Mouse (Mus musculus): ENCODE measurements around the gene Ric8a. TPM values are rescaled to one million over a fixed set of nuclear protein-coding genes. Genes with fewer than 3 reads are reported as not detected.

Gene Ric8a
- polyA plus RNA-seq, 1 experiment = 71.1 TPM

DNA sequence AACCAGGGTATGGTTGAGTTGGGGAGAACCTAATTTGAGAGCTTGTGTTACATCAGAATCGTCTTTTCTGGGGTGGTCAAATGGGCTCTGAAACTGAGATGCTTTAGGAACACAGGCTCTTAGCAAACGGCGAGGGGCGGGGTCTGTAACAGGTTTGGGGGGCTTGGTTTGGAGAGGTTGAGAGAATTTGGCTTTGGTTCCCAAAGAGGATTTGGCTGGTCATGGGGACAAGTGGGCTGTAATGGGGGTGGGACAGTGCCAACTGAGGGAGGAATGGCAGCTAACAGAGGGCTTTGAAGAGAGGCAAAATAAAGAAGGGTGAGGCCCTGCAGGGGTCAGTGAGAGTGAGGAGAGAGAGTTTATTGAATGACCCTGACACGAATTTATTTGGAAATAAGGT, 17.2 kb upstream of the Ric8a start:
- TF ChIP-seq POLR2A (IDR thresholded peaks at IDR 0.05; ENCODE audit: borderline replicate concordance, insufficient read depth, low read length) (no peak), CTCF (IDR thresholded peaks at IDR 0.05; ENCODE audit: borderline replicate concordance, insufficient read depth, low read depth, low read length) (no peak)
- DNase-seq = no peak
- Histone ChIP-seq H3K27me3 (ENCODE audit: control insufficient read depth, insufficient read depth, low read length) (no peaks in the 10 kb centered on the region), H3K4me3 (replicated peaks; ENCODE audit: insufficient read depth, low read depth, low read length) (no peak overlapping the region), H3K4me1 (ENCODE audit: control insufficient read depth, insufficient read depth, low read length) (no peaks in the 10 kb centered on the region), H3K27ac (ENCODE audit: insufficient read depth, low read length) (no peak overlapping the region)
- 54% methylated on average over 5 of the region's 5 CpGs for WGBS

DNA sequence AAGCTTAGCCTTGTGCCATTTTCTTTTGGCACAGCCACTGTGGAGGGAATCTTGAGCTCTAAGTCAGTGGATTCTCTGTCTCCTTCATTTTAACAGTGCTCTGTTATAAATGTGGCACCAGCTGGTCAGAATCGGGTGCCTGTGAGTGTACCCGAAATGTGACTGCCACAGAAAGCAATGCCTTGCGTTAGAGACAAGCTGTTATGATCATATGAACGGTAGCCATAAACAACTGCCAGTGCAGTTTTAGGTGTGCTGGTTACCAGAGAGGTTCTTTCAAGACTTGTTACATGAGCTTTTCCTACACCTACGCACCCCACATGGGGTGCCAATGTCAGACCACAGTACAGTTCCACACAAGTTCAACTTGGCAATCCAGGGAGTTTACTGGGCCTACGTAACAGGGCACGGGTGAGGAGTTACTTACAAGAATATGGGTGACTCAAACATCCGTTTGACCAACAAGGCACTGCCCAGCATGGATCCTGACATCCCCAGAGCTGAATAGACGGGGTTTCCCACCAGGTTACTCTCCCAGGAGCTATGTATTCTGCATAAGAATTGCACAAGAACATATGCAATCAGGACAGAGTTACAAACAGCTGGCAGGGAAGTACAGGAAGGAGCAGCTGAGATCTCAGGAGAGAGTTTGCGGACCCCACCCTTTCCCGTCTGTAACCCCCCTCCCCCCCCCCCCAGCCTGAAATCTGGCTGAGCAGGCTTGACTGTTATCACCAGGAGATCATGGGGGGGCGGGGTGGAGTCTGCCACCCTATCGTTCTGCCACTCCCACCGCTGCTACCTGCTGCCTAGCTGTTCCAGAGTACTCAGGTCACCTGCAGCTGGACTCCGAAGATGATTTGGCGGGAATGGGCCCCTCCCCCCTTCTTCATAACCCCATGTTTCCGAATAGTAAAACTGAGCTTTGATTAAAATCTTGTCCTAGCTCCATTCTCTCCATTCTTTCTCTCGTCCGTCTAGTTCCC, 15.7 kb upstream of the Ric8a start:
- Histone ChIP-seq H3K27me3 (ENCODE audit: control insufficient read depth, insufficient read depth, low read length) (no peaks in the 10 kb centered on the region), H3K27ac (ENCODE audit: insufficient read depth, low read length) (no peak overlapping the region), H3K4me3 (replicated peaks; ENCODE audit: insufficient read depth, low read depth, low read length) (no peak overlapping the region), H3K4me1 (ENCODE audit: control insufficient read depth, insufficient read depth, low read length) (no peaks in the 10 kb centered on the region)
- TF ChIP-seq POLR2A (IDR thresholded peaks at IDR 0.05; ENCODE audit: borderline replicate concordance, insufficient read depth, low read length) = no peak
- no peak for TF ChIP-seq CTCF (IDR thresholded peaks at IDR 0.05; ENCODE audit: borderline replicate concordance, insufficient read depth, low read depth, low read length)
- DNase-seq = no peak
- 40% methylated on average over 19 of the region's 19 CpGs for WGBS

DNA sequence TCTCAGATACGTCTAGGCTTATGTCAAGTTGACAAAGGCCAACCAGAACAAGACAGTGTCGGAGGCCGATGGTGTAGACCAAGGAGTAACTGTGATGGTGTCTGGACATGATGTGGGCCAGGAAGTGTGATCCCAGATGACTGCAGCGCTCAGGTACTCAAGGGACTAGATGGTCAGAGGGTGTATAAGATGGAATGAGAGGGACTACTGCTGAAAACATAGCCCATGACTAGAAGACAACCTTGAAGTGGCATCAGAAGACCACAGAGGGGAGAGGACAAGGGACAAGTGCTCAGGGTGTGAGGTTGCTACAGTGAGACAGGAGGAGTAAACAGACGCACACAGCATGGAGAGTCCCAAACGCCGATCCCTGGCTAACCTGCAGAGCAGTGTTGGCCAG, 13.0 kb upstream of the Ric8a start:
- TF ChIP-seq POLR2A (IDR thresholded peaks at IDR 0.05; ENCODE audit: borderline replicate concordance, insufficient read depth, low read length) = no peak
- no peak for TF ChIP-seq CTCF (IDR thresholded peaks at IDR 0.05; ENCODE audit: borderline replicate concordance, insufficient read depth, low read depth, low read length)
- no peaks in the 10 kb centered on the region for H3K4me1 ChIP-seq (ENCODE audit: control insufficient read depth, insufficient read depth, low read length)
- H3K4me3 ChIP-seq (replicated peaks; ENCODE audit: insufficient read depth, low read depth, low read length) = no peak overlapping the region
- H3K27ac ChIP-seq (ENCODE audit: insufficient read depth, low read length) = no peak overlapping the region
- no peaks in the 10 kb centered on the region for H3K27me3 ChIP-seq (ENCODE audit: control insufficient read depth, insufficient read depth, low read length)
- no peak for DNase-seq
- WGBS = 74% methylated on average over 7 of the region's 7 CpGs

DNA sequence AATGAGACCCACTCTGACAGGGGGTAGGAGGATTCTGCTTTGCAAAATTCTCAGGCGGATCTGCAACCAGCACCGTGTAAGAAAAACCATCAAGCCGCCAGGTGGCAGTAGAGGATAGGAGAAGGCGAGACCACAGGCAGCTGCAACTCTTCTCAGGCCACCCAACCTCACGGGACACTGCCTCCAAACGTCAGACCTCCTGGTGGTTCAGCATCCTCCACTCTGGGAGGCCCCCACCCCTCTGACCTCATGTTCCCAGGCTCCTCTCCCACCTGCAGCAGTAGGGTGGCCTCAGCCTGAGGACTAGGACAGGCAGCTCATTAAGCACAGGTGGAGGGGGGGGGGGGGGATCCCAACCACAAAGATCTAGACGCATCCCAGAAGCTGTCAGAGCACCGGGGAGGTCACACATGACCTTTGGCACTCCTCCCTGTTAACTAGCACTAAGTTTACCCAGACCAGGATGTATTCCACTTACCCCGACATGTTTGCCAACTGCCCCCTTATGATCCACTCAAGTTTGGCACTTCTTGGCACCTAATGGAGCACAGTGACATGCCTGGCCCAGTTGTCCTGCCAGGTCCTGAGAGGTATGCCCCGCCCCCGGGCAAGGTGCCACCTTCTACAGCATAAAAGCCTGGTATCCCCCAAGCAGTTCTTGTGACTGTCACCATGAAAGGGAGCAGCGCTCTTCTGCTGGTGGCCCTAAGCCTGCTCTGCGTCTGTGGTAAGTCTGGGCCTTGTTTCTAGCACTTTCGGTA, 11.7 kb upstream of the Ric8a start, which contains the start of gene Scgb1c1:
Scgb1c1 (plus strand) TSS at position 643 of the 761 bp plus-strand sequence.
- no peaks in the 10 kb centered on the region for H3K4me1 ChIP-seq (ENCODE audit: control insufficient read depth, insufficient read depth, low read length)
- H3K27ac ChIP-seq (ENCODE audit: insufficient read depth, low read length) = no peak within 1 kb of the TSS
- TF ChIP-seq POLR2A (IDR thresholded peaks at IDR 0.05; ENCODE audit: borderline replicate concordance, insufficient read depth, low read length) (no peak), CTCF (IDR thresholded peaks at IDR 0.05; ENCODE audit: borderline replicate concordance, insufficient read depth, low read depth, low read length) (peak; percentile 97)
- no peak within 1 kb of the TSS for H3K4me3 ChIP-seq (replicated peaks; ENCODE audit: insufficient read depth, low read depth, low read length)
- WGBS = 19% methylated on average over 14 of the region's 14 CpGs
- peak; percentile 79 to 90 for DNase-seq
- no peaks in the 10 kb centered on the region for H3K27me3 ChIP-seq (ENCODE audit: control insufficient read depth, insufficient read depth, low read length)

DNA sequence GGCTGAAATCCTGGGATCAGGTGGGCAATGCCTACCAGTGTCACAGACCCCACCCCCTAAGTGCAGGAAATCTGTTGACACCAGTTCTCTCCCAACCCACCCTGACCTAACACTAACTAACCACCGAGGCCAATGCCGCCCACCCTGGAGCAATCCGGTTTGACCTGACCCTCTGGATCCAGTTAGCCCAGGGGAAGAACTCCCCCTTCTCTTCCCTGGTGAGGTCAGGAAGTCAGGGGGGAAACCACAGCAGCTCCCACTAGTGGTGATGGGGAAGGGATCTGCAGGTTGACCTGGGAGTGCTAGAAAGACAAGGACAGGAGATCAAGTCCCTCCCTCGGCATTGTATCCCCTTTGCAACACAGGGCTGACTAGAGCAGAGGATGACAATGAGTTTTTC, 11.1 kb upstream of the Ric8a start:
- Histone ChIP-seq H3K27me3 (ENCODE audit: control insufficient read depth, insufficient read depth, low read length) (no peaks in the 10 kb centered on the region), H3K4me1 (ENCODE audit: control insufficient read depth, insufficient read depth, low read length) (no peaks in the 10 kb centered on the region), H3K27ac (ENCODE audit: insufficient read depth, low read length) (no peak overlapping the region), H3K4me3 (replicated peaks; ENCODE audit: insufficient read depth, low read depth, low read length) (no peak overlapping the region)
- TF ChIP-seq POLR2A (IDR thresholded peaks at IDR 0.05; ENCODE audit: borderline replicate concordance, insufficient read depth, low read length) (no peak), CTCF (IDR thresholded peaks at IDR 0.05; ENCODE audit: borderline replicate concordance, insufficient read depth, low read depth, low read length) (no peak)
- no peak for DNase-seq
- 78% methylated on average over 4 of the region's 4 CpGs for WGBS

DNA sequence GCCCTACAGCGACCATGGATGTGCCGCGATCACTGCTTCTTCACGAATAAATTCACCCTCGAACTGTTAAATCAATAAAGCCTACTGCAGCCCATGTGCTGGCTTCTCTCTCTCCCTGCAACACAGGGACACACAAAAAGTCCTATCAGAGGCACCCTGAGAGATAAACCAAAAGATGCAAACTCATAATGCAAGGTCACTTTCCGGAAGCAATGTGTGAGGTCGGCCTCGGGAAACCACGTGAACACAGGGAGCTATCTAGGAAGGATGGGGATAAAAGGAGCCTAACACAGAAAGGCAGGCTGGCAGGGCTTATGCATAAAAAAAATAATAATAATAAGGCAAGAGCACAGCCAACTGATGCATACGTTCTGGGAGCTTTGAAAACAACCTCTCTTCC, 10.1 kb upstream of the Ric8a start:
- H3K4me3 ChIP-seq (replicated peaks; ENCODE audit: insufficient read depth, low read depth, low read length) = no peak overlapping the region
- no peaks in the 10 kb centered on the region for H3K27me3 ChIP-seq (ENCODE audit: control insufficient read depth, insufficient read depth, low read length)
- H3K27ac ChIP-seq (ENCODE audit: insufficient read depth, low read length) = no peak overlapping the region
- TF ChIP-seq CTCF (IDR thresholded peaks at IDR 0.05; ENCODE audit: borderline replicate concordance, insufficient read depth, low read depth, low read length) (no peak), POLR2A (IDR thresholded peaks at IDR 0.05; ENCODE audit: borderline replicate concordance, insufficient read depth, low read length) (no peak)
- 78% methylated on average over 10 of the region's 10 CpGs for WGBS
- H3K4me1 ChIP-seq (ENCODE audit: control insufficient read depth, insufficient read depth, low read length) = no peaks in the 10 kb centered on the region
- DNase-seq = no peak

DNA sequence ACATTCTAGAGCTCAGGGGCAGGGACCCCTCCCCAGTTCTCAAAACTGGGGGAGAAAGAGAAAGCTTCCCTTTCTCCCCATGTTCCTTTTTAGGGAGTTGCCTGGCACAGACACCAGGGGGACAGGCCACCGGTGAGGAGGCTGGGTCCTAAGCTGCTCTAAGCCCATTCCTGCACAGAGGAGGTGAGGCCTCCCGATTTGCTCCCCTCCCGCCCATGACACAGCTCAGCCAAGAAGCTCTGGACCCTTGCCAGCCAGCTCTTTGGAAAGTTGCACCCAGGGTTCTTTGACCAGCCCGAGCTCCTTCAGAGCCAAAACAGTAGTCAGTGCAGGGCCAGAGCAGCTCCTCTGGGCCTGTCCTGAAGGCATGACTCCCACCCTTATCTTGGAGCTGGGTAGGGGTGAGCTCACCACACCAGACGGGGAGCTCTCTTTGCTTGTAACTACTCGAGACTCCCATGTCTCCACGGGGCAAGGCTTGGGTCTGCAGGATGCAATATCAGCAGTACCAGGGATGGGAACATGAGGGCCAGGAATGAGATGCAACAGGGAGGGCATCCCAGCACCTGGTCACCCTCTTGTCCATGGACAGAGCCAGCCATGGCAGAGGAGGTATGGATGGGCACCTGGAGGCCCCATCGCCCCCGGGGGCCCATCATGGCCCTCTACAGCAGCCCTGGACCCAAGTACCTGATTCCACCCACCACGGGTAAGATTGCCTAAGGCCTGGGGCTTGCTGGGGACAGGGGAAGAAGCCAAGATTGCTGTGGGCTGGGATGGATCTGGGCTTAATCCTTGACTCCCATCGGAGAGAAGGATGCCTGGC, 8.8 kb upstream of the Ric8a start, which contains the start of gene Odf3:
Odf3 (plus strand) TSS at position 51 of the 826 bp plus-strand sequence.
- no peaks in the 10 kb centered on the region for H3K27me3 ChIP-seq (ENCODE audit: control insufficient read depth, insufficient read depth, low read length)
- H3K4me1 ChIP-seq (ENCODE audit: control insufficient read depth, insufficient read depth, low read length) = no peaks in the 10 kb centered on the region
- WGBS = 42% methylated on average over 11 of the region's 11 CpGs
- no peak for DNase-seq
- no peak for TF ChIP-seq POLR2A (IDR thresholded peaks at IDR 0.05; ENCODE audit: borderline replicate concordance, insufficient read depth, low read length)
- no peak for TF ChIP-seq CTCF (IDR thresholded peaks at IDR 0.05; ENCODE audit: borderline replicate concordance, insufficient read depth, low read depth, low read length)
- no peak within 1 kb of the TSS for H3K27ac ChIP-seq (ENCODE audit: insufficient read depth, low read length)
- H3K4me3 ChIP-seq (replicated peaks; ENCODE audit: insufficient read depth, low read depth, low read length) = no peak within 1 kb of the TSS
